Mouse (Mus musculus) MEL (cell line): ENCODE measurements at regions not wholly inside any gene's neighbourhood (a gene's known extent, or its start where the extent isn't known, plus 50 kb on each side); places are given as distances from the start of the nearest gene placed in this dataset.

ENCODE experiments used
- CTCF ChIP-seq, 3 experiments: IDR thresholded peaks in 2 of 3; conservative IDR thresholded peaks in 1 of 3; 2 replicates each; pipeline ENCODE4 v1.5.1; 2011 to 2012; ENCODE audit warnings: low read length in 3 of 3, low read depth in 2 of 3, mild to moderate bottlenecking in 2 of 3, improper control_type of control experiment in 1 of 3, inconsistent platforms in 1 of 3, mixed read lengths in 1 of 3, moderate library complexity in 1 of 3; ENCODE audit not compliant: control insufficient read depth in 1 of 3, insufficient read depth in 1 of 3, poor library complexity in 1 of 3, severe bottlenecking in 1 of 3
- EP300 ChIP-seq, 2 experiments: IDR thresholded peaks; 2 replicates each; pipeline ENCODE4 v1.6.1; 2011; ENCODE audit warnings: improper control_type of control experiment in 2 of 2, low read length in 2 of 2, low read depth in 1 of 2, mild to moderate bottlenecking in 1 of 2
- GATA1 ChIP-seq: IDR thresholded peaks from 2 replicates; pipeline ENCODE4 v1.6.1; 2011; ENCODE audit warnings: low read depth, low read length, improper control_type of control experiment
- MAX ChIP-seq: IDR thresholded peaks from 2 replicates; pipeline ENCODE4 v1.6.1; 2011; ENCODE audit warnings: low read length, improper control_type of control experiment
- POLR2A ChIP-seq, 2 experiments: IDR thresholded peaks; 2 replicates each; pipeline ENCODE4 v1.6.1; 2011 to 2012; ENCODE audit warnings: low read length in 2 of 2, mild to moderate bottlenecking in 2 of 2, control low read depth in 1 of 2, improper control_type of control experiment in 1 of 2, low read depth in 1 of 2, moderate library complexity in 1 of 2; ENCODE audit not compliant: control insufficient read depth in 1 of 2, insufficient read depth in 1 of 2, poor library complexity in 1 of 2
- POLR2AphosphoS5 ChIP-seq: IDR thresholded peaks from 2 replicates; pipeline ENCODE4 v1.6.1; 2012; ENCODE audit warnings: low read depth, borderline replicate concordance, mild to moderate bottlenecking, inconsistent platforms, low read length, moderate library complexity, mixed read lengths
- ZC3H11A ChIP-seq: IDR thresholded peaks from 2 replicates; pipeline ENCODE4 v1.6.1; 2012; ENCODE audit warnings: low read depth, mild to moderate bottlenecking, inconsistent platforms, low read length, improper control_type of control experiment

- TF ChIP-seq CTCF (IDR thresholded peaks at IDR 0.05 in 2 of 3, conservative IDR thresholded peaks at IDR 0.05 in 1 of 3; ENCODE audit: control insufficient read depth in 1 of 3, insufficient read depth in 1 of 3, low read depth in 2 of 3, low read length in 3 of 3, poor library complexity in 1 of 3, severe bottlenecking in 1 of 3): no peak
- TF ChIP-seq GATA1: no peak
- TF ChIP-seq MAX: no peak
- TF ChIP-seq POLR2A (IDR thresholded peaks at IDR 0.05; ENCODE audit: control insufficient read depth in 1 of 2, insufficient read depth in 1 of 2, low read depth in 1 of 2, low read length in 2 of 2, poor library complexity in 1 of 2): no peak
- TF ChIP-seq EP300 (IDR thresholded peaks at IDR 0.05; ENCODE audit: low read depth in 1 of 2, low read length in 2 of 2): no peak
- TF ChIP-seq ZC3H11A: no peak
- TF ChIP-seq POLR2AphosphoS5: no peak
These were observed 338.0 kb downstream of the Grb14 start for GRCm38 (mm10) chr2:64686781-64687180.
